Mouse (Mus musculus) spleen, postnatal 4 days (tissue): ENCODE measurements around the gene Ss18l1.

ENCODE experiments used
- DNase-seq, 2 experiments: peaks; one replicate each; pipeline ENCODE4 v3.0.0; 2022; ENCODE audit warnings: low spot score in 2 of 2

Ss18l1 gene

GRCm38 (mm10) chr2:180118661-180119438 lies 76.5 kb downstream of the Ss18l1 start, which contains the start of gene Osbpl2:
Gene Osbpl2, plus strand, starts transcription at chr2:180119306.
- peak; percentile 99 for DNase-seq
